Mouse (Mus musculus) limb, embryonic 11.5 days (tissue): ENCODE results near the gene Slco2a1. TPM values are rescaled to one million over a fixed set of nuclear protein-coding genes. Genes with fewer than 3 reads are reported as not detected.

Source experiments
- ATAC-seq: fragments of 200-750 bp; cut with Nextera tagmentation; 2 replicates; pipeline ENCODE4 v1.8.0; 2017; ENCODE audit warnings: low read depth; ENCODE audit not compliant: insufficient number of reproducible peaks, low FRiP score, low TSS enrichment
- DNase-seq: peaks from one replicate; pipeline ENCODE4 v3.0.0-alpha.2; 2015; ENCODE audit warnings: low spot score
- H3K27ac ChIP-seq: fragments of 300-500 bp; sonication (generic); replicated peaks from 2 replicates; pipeline ENCODE4 v1.5.1; 2014; ENCODE audit warnings: low read depth, mild to moderate bottlenecking, low read length
- H3K27me3 ChIP-seq: fragments of 300-500 bp; sonication (generic); 2 replicates; pipeline ENCODE4 v1.6.1; 2014; ENCODE audit warnings: mild to moderate bottlenecking, low read length, mixed read lengths; ENCODE audit not compliant: control insufficient read depth, insufficient read depth
- H3K36me3 ChIP-seq: fragments of 300-500 bp; sonication (generic); 2 replicates; pipeline ENCODE4 v1.6.1; 2014; ENCODE audit warnings: mild to moderate bottlenecking, low read length, moderate library complexity, mixed read lengths; ENCODE audit not compliant: control insufficient read depth, insufficient read depth
- H3K4me1 ChIP-seq: fragments of 300-500 bp; sonication (generic); 2 replicates; pipeline ENCODE4 v1.6.1; 2014; ENCODE audit warnings: low read length, mixed read lengths; ENCODE audit not compliant: control insufficient read depth, insufficient read depth
- H3K4me2 ChIP-seq: fragments of 300-500 bp; sonication (generic); 2 replicates; pipeline ENCODE4 v1.6.1; 2014; ENCODE audit warnings: low read depth, mild to moderate bottlenecking, moderate library complexity; ENCODE audit not compliant: severe bottlenecking
- H3K4me3 ChIP-seq: fragments of 300-500 bp; sonication (generic); 2 replicates; pipeline ENCODE4 v1.5.1; 2014; ENCODE audit warnings: low read depth, low read length
- H3K9ac ChIP-seq: fragments of 300-500 bp; sonication (generic); 2 replicates; pipeline ENCODE4 v1.6.1; 2014; ENCODE audit warnings: mild to moderate bottlenecking, low read length
- H3K9me3 ChIP-seq: fragments of 300-500 bp; sonication (generic); 2 replicates; pipeline ENCODE4 v1.6.1; 2016; ENCODE audit warnings: low read length; ENCODE audit not compliant: control insufficient read depth
- WGBS: fragments of 180-500 bp; shearing (Covaris S2); extraction: QIAGEN DNeasy Blood & Tissue Kit; methylation state at CpG from one replicate; pipeline ENCODE4 v1.1.7; 2014; 5-methylcytosine and 5-hydroxymethylcytosine counted together
- polyA plus RNA-seq: library from polyadenylated mRNA; unstranded; fragments of >200 nt; fragmentation: Nextera tagmentation; extraction: Ambion mirVana; gene quantifications from 2 replicates; pipeline ENCODE4 v1.2.1, GENCODE M21; 2014

The Slco2a1 gene
- polyA plus RNA-seq, 1 experiment from 2014 or later = 0.60 TPM

DNA sequence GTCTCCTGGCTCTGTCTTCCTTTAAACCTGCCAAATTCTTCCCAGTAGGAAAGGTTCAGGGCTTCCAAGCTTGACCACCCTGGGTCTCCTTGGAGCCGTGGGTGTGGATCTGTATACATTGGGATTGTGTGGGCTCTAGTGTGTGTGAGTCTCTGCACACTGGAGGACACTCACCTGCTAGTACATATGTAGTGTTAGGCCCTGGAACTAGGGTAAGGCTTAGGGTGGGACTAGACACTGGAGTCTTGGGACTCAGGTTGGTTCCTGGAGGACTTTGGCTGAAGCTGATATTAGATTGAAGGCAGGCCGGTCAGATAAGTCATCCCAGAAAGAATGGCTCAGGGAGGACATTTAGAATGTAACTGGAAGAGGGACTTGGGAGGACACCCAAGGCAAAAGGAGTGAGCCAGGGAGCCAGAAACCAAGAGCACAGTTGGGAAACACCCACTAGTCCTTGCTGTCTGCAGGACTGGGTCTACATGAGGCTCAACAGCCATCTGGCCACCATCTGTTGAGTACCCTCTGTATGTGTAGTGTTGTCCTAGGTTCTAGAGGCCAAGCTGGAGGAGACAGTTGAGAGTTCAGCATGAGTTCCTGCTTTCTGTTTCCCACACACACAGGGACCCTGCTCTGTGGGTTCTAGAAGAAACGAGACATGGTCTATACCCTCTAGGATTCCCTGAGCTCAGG is 9.4 kb upstream of the Slco2a1 start:
- no peaks in the 10 kb centered on the region for H3K36me3 ChIP-seq
- no peak overlapping the region for H3K27ac ChIP-seq
- no peak for ATAC-seq
- peaks cover 8% of the 10 kb centered on the region for H3K4me1 ChIP-seq
- H3K9me3 ChIP-seq = no peaks in the 10 kb centered on the region
- no peak for DNase-seq
- no peak overlapping the region for H3K9ac ChIP-seq
- no peak overlapping the region for H3K4me2 ChIP-seq
- H3K4me3 ChIP-seq = no peak overlapping the region
- WGBS = 79% methylated on average over 3 of the region's 3 CpGs
- H3K27me3 ChIP-seq = no peaks in the 10 kb centered on the region

DNA sequence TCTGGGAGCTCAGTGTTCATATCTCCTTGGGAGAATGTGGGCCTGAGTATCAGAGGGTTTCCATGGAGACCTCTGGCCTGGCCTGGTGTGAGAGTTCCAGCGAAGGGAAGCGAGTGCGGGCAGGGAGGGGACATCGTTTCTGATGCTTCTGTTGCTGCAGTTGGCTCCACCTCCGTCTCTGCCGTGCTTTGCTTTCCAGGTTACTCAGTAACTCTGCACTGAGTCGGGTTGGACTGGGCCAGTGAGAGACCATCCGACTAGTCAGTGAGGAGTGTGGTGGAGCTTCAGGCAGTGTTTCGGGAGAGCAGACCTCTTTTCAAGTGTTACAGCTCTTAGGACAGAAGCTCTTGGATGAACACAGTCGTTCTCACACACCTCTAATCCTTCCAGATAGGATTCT is 8.6 kb upstream of the Slco2a1 start:
- DNase-seq (no peak), ATAC-seq (no peak)
- Histone ChIP-seq H3K4me3 (no peak overlapping the region), H3K27ac (no peak overlapping the region), H3K4me1 (peaks cover 8% of the 10 kb centered on the region), H3K9ac (no peak overlapping the region), H3K9me3 (no peaks in the 10 kb centered on the region), H3K27me3 (no peaks in the 10 kb centered on the region), H3K36me3 (no peaks in the 10 kb centered on the region), H3K4me2 (no peak overlapping the region)
- WGBS = 63% methylated on average over 10 of the region's 10 CpGs

DNA sequence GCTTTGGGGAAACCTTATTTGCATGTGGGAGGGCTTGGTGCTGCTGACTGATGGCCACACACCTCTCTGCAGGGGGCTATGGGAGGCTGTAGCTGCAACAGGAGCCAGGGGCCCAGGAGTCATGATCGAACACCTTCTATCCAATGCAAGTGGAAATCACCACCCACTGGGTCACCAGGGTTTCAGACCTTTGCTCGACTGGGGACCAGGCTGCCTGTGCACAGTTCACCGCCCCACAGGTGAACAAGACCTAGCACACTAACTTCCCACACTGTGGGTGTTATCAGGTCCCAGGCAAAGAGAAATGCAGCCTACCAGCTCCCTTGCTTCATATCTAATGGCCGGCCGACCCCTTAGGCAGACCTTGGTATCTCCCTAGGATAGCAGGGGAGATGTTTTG is 8.1 kb upstream of the Slco2a1 start:
- no peak overlapping the region for H3K27ac ChIP-seq
- no peaks in the 10 kb centered on the region for H3K27me3 ChIP-seq
- no peak overlapping the region for H3K9ac ChIP-seq
- no peak for ATAC-seq
- no peaks in the 10 kb centered on the region for H3K36me3 ChIP-seq
- no peak overlapping the region for H3K4me3 ChIP-seq
- WGBS = 90% methylated on average over 5 of the region's 5 CpGs
- no peaks in the 10 kb centered on the region for H3K9me3 ChIP-seq
- no peak overlapping the region for H3K4me2 ChIP-seq
- DNase-seq = no peak
- peaks cover 8% of the 10 kb centered on the region for H3K4me1 ChIP-seq

- no peak overlapping the region for H3K4me3 ChIP-seq
- no peaks in the 10 kb centered on the region for H3K9me3 ChIP-seq
- whole genome bisulfite sequencing = 93% methylated on average over 2 of the region's 2 CpGs
- no peaks in the 10 kb centered on the region for H3K36me3 ChIP-seq
- H3K4me1 ChIP-seq = peaks cover 8% of the 10 kb centered on the region
- no peak overlapping the region for H3K4me2 ChIP-seq
- no peak for ATAC-seq
- H3K27me3 ChIP-seq = no peaks in the 10 kb centered on the region
- no peak overlapping the region for H3K27ac ChIP-seq
- DNase-seq = no peak
- no peak overlapping the region for H3K9ac ChIP-seq
Measured at GRCm38 (mm10) chr9:102981791-102982190, 6.7 kb upstream of the Slco2a1 start.

- no peak overlapping the region for H3K4me2 ChIP-seq
- peaks cover 6% of the 10 kb centered on the region for H3K4me1 ChIP-seq
- no peak overlapping the region for H3K27ac ChIP-seq
- no peaks in the 10 kb centered on the region for H3K36me3 ChIP-seq
- no peak overlapping the region for H3K4me3 ChIP-seq
- no peaks in the 10 kb centered on the region for H3K9me3 ChIP-seq
- ATAC-seq (no peak), DNase-seq (no peak)
- no peaks in the 10 kb centered on the region for H3K27me3 ChIP-seq
- 68% methylated on average over 3 of the region's 3 CpGs for WGBS
- no peak overlapping the region for H3K9ac ChIP-seq
Measured at GRCm38 (mm10) chr9:102982376-102982775, 6.1 kb upstream of the Slco2a1 start.

DNA sequence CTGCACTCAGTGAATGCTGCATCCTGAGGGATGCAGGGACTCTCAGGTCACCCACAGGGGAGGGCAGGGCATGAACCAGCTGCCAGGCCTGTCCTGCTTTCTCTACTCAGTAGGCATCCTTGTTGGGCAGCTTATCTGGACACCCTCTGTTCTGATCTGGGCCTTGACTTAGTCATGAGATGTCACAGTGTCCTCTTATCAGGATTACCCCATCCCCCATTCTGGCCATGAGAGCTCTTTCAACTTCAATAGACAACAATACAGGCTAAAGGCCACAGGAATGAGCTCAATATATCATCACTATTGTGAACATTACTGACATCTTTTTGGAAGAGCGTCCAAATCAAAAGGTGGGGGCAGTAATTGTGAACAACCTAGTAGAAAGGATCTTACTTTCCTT is 3.4 kb upstream of the Slco2a1 start:
- ATAC-seq = no peak
- no peak overlapping the region for H3K4me3 ChIP-seq
- H3K27ac ChIP-seq = no peak overlapping the region
- no peaks in the 10 kb centered on the region for H3K36me3 ChIP-seq
- H3K4me2 ChIP-seq = no peak overlapping the region
- no peaks in the 10 kb centered on the region for H3K4me1 ChIP-seq
- 90% methylated on average over 1 of the region's 1 CpGs for WGBS
- H3K9me3 ChIP-seq = no peaks in the 10 kb centered on the region
- no peaks in the 10 kb centered on the region for H3K27me3 ChIP-seq
- DNase-seq = no peak
- H3K9ac ChIP-seq = no peak overlapping the region; the same call in 1 of the 2 replicates

- no peaks in the 10 kb centered on the region for H3K9me3 ChIP-seq
- DNase-seq (no peak), ATAC-seq (no peak)
- no peak overlapping the region for H3K9ac ChIP-seq
- no peaks in the 10 kb centered on the region for H3K27me3 ChIP-seq
- no peaks in the 10 kb centered on the region for H3K36me3 ChIP-seq
- no peaks in the 10 kb centered on the region for H3K4me1 ChIP-seq
- no peak overlapping the region for H3K4me2 ChIP-seq
- H3K27ac ChIP-seq = no peak overlapping the region
- no peak overlapping the region for H3K4me3 ChIP-seq
- WGBS = 20% methylated on average over 4 of the region's 4 CpGs
Measured at GRCm38 (mm10) chr9:102985939-102986338, 2.6 kb upstream of the Slco2a1 start.

- Histone ChIP-seq H3K4me2 (no peak overlapping the region), H3K9ac (no peak overlapping the region), H3K36me3 (no peaks in the 10 kb centered on the region), H3K9me3 (no peaks in the 10 kb centered on the region), H3K4me3 (no peak overlapping the region), H3K4me1 (no peaks in the 10 kb centered on the region), H3K27me3 (no peaks in the 10 kb centered on the region), H3K27ac (no peak overlapping the region)
- DNase-seq (no peak), ATAC-seq (no peak)
- WGBS = 55% methylated on average over 6 of the region's 6 CpGs
Measured at GRCm38 (mm10) chr9:102990306-102991133, 2.0 kb downstream of the Slco2a1 start.
